Mouse (Mus musculus): Measurements from ENCODE around the gene Ghrh. TPM values are rescaled to one million over a fixed set of nuclear protein-coding genes. Genes with fewer than 3 reads are reported as not detected.

The Ghrh gene
- polyA plus RNA-seq, 1 experiment from 2014 or later, result 2.6 TPM

DNA sequence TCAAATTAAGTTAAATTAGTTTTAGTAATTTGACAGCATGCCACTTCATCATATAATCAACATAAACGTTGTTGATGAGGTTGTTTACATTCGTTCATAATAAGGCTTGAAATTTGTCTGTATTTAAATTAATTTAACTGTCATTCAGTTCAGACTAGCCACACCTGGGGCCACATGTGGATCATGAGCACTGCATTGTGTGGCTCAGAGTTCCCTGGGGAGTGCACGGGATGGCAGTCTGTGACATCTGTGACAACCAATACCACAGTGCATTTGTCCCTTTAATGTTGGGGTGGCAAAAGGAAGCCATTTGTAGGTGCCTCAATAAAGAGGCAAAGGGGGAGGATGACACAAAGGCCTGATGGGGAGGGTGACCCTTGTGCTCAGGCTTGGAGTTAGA, 29.7 kb upstream of the Ghrh start:
- Histone ChIP-seq H3K4me1 (ENCODE audit: control insufficient read depth, insufficient read depth, low read length) (peaks cover 18% of the 10 kb centered on the region), H3K4me2 (ENCODE audit: low read length) (no peak overlapping the region), H3K4me3 (ENCODE audit: low read depth, low read length) (no peak overlapping the region), H3K36me3 (ENCODE audit: control insufficient read depth, insufficient read depth, low read length) (peaks cover 4% of the 10 kb centered on the region; the same call in 1 of the 2 replicates), H3K27me3 (ENCODE audit: control insufficient read depth, insufficient read depth, low read depth, low read length) (no peaks in the 10 kb centered on the region), H3K9ac (ENCODE audit: low read depth, low read length) (no peak overlapping the region), H3K9me3 (replicated peaks; ENCODE audit: control insufficient read depth, low read length, poor library complexity, severe bottlenecking) (no peaks in the 10 kb centered on the region), H3K27ac (ENCODE audit: low read length) (no peak overlapping the region)
- no peak for ATAC-seq
- WGBS, result 39% methylated on average over 3 of the region's 3 CpGs

DNA sequence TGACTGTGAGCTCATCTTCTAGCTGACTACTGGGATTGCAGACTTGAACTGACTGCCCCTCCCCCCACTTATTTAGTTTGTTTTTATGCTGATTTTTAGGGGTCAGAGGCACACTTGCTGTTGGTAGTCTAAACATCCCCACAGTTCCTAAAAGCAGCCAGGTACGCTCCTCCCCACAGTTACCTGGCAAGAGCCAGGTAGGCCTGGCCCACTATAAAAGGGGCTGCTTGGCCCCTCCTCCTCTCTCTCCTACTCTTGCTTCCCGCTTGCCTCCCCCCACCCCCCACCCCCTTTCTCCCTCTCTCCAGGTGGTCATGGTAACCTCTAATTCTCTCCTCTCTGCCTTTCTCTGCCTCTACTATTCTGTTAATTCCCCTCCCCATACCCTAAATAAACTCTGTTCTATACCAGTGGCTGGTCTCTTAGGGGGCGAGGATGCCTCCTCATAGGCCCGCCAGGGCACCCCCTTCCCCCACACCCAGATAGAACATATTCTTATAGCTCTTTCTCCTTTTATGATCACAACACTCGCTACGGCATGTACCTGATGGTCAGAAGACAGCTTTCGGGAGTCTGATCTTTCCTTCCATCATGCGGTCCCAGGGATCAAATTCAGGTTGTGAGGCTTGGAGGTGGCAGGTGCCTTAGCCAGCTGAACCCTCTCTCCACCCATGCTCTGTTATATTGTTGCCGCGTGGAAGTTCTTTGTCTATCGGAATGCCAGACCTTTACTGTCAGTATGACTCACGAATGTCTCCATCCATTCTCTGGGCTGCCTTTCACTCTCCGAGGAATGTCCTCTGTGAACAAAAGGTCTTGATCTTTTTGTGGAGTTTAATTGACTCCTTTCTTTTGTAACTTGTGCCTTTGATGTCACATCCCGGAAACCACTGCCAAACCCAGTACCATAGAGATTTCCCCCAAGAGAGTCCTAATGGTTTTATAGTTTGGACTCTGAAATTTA, 28.8 kb upstream of the Ghrh start:
- H3K4me2 ChIP-seq (ENCODE audit: low read length), result peak overlapping the region; percentile 47
- H3K27ac ChIP-seq (ENCODE audit: low read length), result peak overlapping the region; percentile 60; the same call in 1 of the 2 replicates
- peak overlapping the region; percentile 22 for H3K4me3 ChIP-seq (ENCODE audit: low read depth, low read length)
- H3K9me3 ChIP-seq (replicated peaks; ENCODE audit: control insufficient read depth, low read length, poor library complexity, severe bottlenecking), result no peaks in the 10 kb centered on the region
- H3K9ac ChIP-seq (ENCODE audit: low read depth, low read length), result peak overlapping the region; percentile 54
- WGBS, result 8% methylated on average over 14 of the region's 14 CpGs
- H3K36me3 ChIP-seq (ENCODE audit: control insufficient read depth, insufficient read depth, low read length), result peaks cover 4% of the 10 kb centered on the region; the same call in 1 of the 2 replicates
- peaks cover 18% of the 10 kb centered on the region for H3K4me1 ChIP-seq (ENCODE audit: control insufficient read depth, insufficient read depth, low read length)
- no peaks in the 10 kb centered on the region for H3K27me3 ChIP-seq (ENCODE audit: control insufficient read depth, insufficient read depth, low read depth, low read length)
- no peak for ATAC-seq

DNA sequence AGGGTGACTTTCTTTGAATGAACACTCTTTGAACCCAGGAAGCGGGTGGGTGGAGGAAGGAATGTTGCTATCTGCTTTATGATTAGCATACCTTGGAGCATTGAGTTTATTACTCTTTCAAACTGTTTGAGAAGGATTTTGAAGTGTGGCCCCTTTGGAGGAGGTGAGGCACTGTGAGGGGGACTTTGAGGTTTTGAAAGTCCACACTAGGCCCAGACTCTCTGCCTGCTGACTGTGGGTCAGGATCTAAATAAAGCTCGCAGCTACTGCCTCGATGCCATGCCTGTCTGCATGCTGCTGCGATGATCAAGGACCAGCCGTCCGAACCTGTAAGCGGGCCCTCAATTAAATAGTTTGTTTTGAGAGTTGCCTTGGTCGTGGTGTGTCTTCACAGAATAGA, 27.7 kb upstream of the Ghrh start:
- Histone ChIP-seq H3K9me3 (replicated peaks; ENCODE audit: control insufficient read depth, low read length, poor library complexity, severe bottlenecking) (no peaks in the 10 kb centered on the region), H3K4me2 (ENCODE audit: low read length) (no peak overlapping the region), H3K27me3 (ENCODE audit: control insufficient read depth, insufficient read depth, low read depth, low read length) (no peaks in the 10 kb centered on the region), H3K36me3 (ENCODE audit: control insufficient read depth, insufficient read depth, low read length) (peaks cover 4% of the 10 kb centered on the region; the same call in 1 of the 2 replicates), H3K4me1 (ENCODE audit: control insufficient read depth, insufficient read depth, low read length) (peaks cover 18% of the 10 kb centered on the region), H3K4me3 (ENCODE audit: low read depth, low read length) (no peak overlapping the region), H3K27ac (ENCODE audit: low read length) (no peak overlapping the region), H3K9ac (ENCODE audit: low read depth, low read length) (0 out of 2 replicates have a peak overlapping the region, but pooled peaks have one; percentile 15)
- 53% methylated on average over 8 of the region's 8 CpGs for WGBS
- no peak for ATAC-seq

DNA sequence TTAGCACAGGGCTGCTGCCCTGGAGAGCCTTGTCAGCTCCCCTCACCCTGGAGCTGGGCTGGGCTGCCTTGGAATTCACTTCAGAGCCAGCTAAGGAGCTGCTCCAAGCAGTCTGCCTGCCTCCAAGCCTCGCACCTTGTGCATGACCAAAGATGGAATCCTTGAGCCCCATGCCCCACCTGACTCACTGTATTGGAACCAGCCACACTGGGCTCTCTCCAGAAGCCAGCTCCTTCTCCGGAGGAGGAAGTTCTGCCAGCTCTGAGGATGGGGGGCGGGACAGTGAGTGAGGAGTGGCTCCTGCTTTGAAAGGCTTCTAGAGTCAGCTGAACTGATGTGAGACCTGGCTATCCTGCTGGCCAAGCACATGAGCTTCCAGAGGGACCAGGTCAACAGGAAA, 26.4 kb upstream of the Ghrh start:
- Histone ChIP-seq H3K27me3 (ENCODE audit: control insufficient read depth, insufficient read depth, low read depth, low read length) (no peaks in the 10 kb centered on the region), H3K4me3 (ENCODE audit: low read depth, low read length) (no peak overlapping the region), H3K9ac (ENCODE audit: low read depth, low read length) (no peak overlapping the region), H3K27ac (ENCODE audit: low read length) (no peak overlapping the region), H3K4me1 (ENCODE audit: control insufficient read depth, insufficient read depth, low read length) (peaks cover 21% of the 10 kb centered on the region), H3K36me3 (ENCODE audit: control insufficient read depth, insufficient read depth, low read length) (no peaks in the 10 kb centered on the region), H3K9me3 (replicated peaks; ENCODE audit: control insufficient read depth, low read length, poor library complexity, severe bottlenecking) (no peaks in the 10 kb centered on the region), H3K4me2 (ENCODE audit: low read length) (no peak overlapping the region)
- ATAC-seq, result no peak
- WGBS, result 85% methylated on average over 3 of the region's 3 CpGs

DNA sequence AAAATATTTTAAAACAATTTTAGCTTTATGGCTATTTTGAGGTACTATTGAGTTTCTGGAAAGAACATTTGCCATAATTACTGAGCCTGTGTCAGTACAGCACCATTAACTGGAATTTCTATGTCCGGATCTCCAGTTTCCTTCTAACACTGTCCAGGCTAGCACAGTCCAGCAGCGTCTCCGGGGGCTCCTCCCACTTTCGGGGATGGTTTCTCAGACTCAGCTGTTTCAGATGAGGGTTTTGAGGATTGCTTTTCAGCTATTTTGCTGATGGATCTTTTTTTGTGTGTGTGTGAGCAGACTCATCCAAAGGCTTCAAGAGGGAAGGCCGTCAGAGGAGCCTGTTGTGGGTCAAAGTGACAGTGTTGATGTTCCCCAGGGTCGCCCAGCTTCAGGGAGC, 24.4 kb upstream of the Ghrh start:
- 85% methylated on average over 6 of the region's 6 CpGs for WGBS
- H3K27me3 ChIP-seq (ENCODE audit: control insufficient read depth, insufficient read depth, low read depth, low read length), result no peaks in the 10 kb centered on the region
- no peak overlapping the region for H3K27ac ChIP-seq (ENCODE audit: low read length)
- no peak overlapping the region for H3K9ac ChIP-seq (ENCODE audit: low read depth, low read length)
- no peak for ATAC-seq
- H3K36me3 ChIP-seq (ENCODE audit: control insufficient read depth, insufficient read depth, low read length), result no peaks in the 10 kb centered on the region
- H3K4me2 ChIP-seq (ENCODE audit: low read length), result no peak overlapping the region
- H3K4me3 ChIP-seq (ENCODE audit: low read depth, low read length), result no peak overlapping the region
- peaks cover 33% of the 10 kb centered on the region for H3K4me1 ChIP-seq (ENCODE audit: control insufficient read depth, insufficient read depth, low read length)
- no peaks in the 10 kb centered on the region for H3K9me3 ChIP-seq (replicated peaks; ENCODE audit: control insufficient read depth, low read length, poor library complexity, severe bottlenecking)

DNA sequence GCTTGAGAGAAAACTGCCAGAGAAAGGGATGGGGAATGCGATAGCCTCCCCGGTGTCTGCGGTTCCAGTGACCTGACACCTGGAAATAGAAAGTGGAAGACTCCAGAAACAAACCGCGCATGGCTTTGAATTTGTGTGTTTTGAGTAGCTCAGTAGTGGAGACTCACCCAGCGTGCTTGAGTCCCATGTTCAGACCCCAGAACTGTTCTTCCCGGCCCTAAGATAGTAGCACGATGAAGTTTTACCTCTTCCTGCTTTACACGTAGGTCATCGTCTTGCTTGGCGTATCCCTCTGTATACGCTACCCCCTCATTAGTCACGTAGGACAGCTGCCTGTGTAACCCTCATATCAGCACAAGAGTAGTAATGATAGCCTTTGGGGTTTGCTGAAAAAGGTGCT, 20.7 kb upstream of the Ghrh start:
- H3K36me3 ChIP-seq (ENCODE audit: control insufficient read depth, insufficient read depth, low read length), result no peaks in the 10 kb centered on the region
- H3K27me3 ChIP-seq (ENCODE audit: control insufficient read depth, insufficient read depth, low read depth, low read length), result no peaks in the 10 kb centered on the region
- peaks cover 15% of the 10 kb centered on the region for H3K4me1 ChIP-seq (ENCODE audit: control insufficient read depth, insufficient read depth, low read length)
- ATAC-seq, result peak; percentile 9; the same call in 1 of the 2 replicates
- H3K4me3 ChIP-seq (ENCODE audit: low read depth, low read length), result peak overlapping the region; percentile 86
- H3K9me3 ChIP-seq (replicated peaks; ENCODE audit: control insufficient read depth, low read length, poor library complexity, severe bottlenecking), result no peaks in the 10 kb centered on the region
- WGBS, result 6% methylated on average over 13 of the region's 13 CpGs
- peak overlapping the region; percentile 91 for H3K9ac ChIP-seq (ENCODE audit: low read depth, low read length)
- peak overlapping the region; percentile 84 for H3K27ac ChIP-seq (ENCODE audit: low read length)
- H3K4me2 ChIP-seq (ENCODE audit: low read length), result peak overlapping the region; percentile 93

DNA sequence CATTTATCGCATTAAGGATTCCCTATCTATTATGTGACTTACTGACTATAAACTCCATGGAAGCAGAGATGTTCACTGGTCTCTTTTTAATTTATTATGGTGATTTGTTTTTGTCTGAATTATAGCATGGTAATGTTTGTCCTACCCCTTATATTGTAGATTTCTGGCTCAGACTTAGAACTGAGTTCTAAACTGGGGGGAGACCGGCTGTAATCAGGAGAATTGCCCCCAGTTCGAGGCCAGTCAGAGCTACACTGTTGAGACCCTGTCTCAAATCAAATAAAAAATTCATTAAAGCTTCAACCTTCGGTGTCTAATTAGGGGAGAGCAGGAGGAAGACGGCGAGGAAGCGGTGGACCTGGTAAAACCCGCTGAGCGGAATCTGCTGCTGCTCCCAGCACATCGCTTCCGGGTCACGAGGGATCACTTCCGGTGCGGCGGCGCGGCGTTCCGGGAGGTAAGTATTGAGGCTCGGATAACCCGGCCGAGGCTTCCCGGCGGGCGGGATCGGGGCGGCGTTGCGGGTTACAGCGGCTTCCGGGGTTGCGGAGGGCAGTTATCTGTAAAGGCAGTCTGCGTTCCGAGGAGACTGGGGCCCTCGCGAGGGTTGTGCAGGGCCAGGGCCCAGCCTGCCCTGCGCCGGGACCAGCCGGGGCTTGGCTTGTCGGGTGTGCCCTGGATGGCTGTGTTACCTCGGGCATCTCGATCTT, 20.0 kb upstream of the Ghrh start, which contains the start of gene Manbal:
Gene Manbal (plus strand): TSS at position 411 of the 710 bp plus-strand sequence.
- peaks cover 15% of the 10 kb centered on the region for H3K4me1 ChIP-seq (ENCODE audit: control insufficient read depth, insufficient read depth, low read length)
- peak within 1 kb of the TSS; percentile 84 for H3K27ac ChIP-seq (ENCODE audit: low read length)
- H3K27me3 ChIP-seq (ENCODE audit: control insufficient read depth, insufficient read depth, low read depth, low read length), result no peaks in the 10 kb centered on the region
- H3K4me2 ChIP-seq (ENCODE audit: low read length), result peak within 1 kb of the TSS; percentile 93
- peak; percentile 90 for ATAC-seq
- WGBS, result 4% methylated on average over 42 of the region's 42 CpGs
- H3K36me3 ChIP-seq (ENCODE audit: control insufficient read depth, insufficient read depth, low read length), result no peaks in the 10 kb centered on the region
- H3K9ac ChIP-seq (ENCODE audit: low read depth, low read length), result peak within 1 kb of the TSS; percentile 91
- no peaks in the 10 kb centered on the region for H3K9me3 ChIP-seq (replicated peaks; ENCODE audit: control insufficient read depth, low read length, poor library complexity, severe bottlenecking)
- peak within 1 kb of the TSS; percentile 86 for H3K4me3 ChIP-seq (ENCODE audit: low read depth, low read length)

DNA sequence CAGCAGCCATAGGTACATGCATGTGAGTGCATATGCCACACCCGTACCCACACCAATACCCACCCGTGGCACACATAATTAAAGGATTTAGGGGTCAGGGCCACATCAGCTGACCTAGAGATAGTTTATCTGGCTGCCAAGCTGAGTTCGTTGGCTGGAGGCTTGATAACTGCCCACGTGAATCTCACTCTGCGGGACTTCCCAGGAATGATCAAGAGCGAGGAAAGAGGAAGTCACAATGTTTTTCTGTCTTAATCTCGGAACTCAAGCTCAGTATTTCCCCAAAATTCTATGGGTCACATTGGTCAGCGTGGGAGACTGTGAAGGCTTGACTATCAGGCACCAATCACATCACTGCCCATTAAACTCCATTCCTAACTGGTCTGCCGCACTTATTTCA, 19.5 kb upstream of the Ghrh start:
- 86% methylated on average over 9 of the region's 9 CpGs for WGBS
- H3K4me1 ChIP-seq (ENCODE audit: control insufficient read depth, insufficient read depth, low read length), result peaks cover 15% of the 10 kb centered on the region
- ATAC-seq, result no peak
- no peaks in the 10 kb centered on the region for H3K36me3 ChIP-seq (ENCODE audit: control insufficient read depth, insufficient read depth, low read length)
- peak overlapping the region; percentile 91; the same call in 1 of the 2 replicates for H3K9ac ChIP-seq (ENCODE audit: low read depth, low read length)
- no peaks in the 10 kb centered on the region for H3K9me3 ChIP-seq (replicated peaks; ENCODE audit: control insufficient read depth, low read length, poor library complexity, severe bottlenecking)
- peak overlapping the region; percentile 84; the same call in 1 of the 2 replicates for H3K27ac ChIP-seq (ENCODE audit: low read length)
- peak overlapping the region; percentile 86 for H3K4me3 ChIP-seq (ENCODE audit: low read depth, low read length)
- H3K4me2 ChIP-seq (ENCODE audit: low read length), result peak overlapping the region; percentile 93
- no peaks in the 10 kb centered on the region for H3K27me3 ChIP-seq (ENCODE audit: control insufficient read depth, insufficient read depth, low read depth, low read length)

Measured in midbrain, embryonic 16.5 days (tissue).